Mouse (Mus musculus): ENCODE results near the gene Slc27a4. TPM values are rescaled to one million over a fixed set of nuclear protein-coding genes. Genes with fewer than 3 reads are reported as not detected.

Gene Slc27a4
- polyA plus RNA-seq, 1 experiment from 2014 or later = 9.7 TPM

- H3K36me3 ChIP-seq = no peaks in the 10 kb centered on the region
- H3K4me2 ChIP-seq = no peak overlapping the region
- H3K9ac ChIP-seq = no peak overlapping the region
- H3K9me3 ChIP-seq (replicated peaks) = no peaks in the 10 kb centered on the region
- ATAC-seq (replicated peaks; ENCODE audit: insufficient number of reproducible peaks, insufficient read depth, low FRiP score, low read depth) = no peak
- H3K27ac ChIP-seq = no peak overlapping the region
- WGBS = 7% methylated on average over 5 of the region's 5 CpGs
- peaks cover 10% of the 10 kb centered on the region for H3K27me3 ChIP-seq
- no peak overlapping the region for H3K4me3 ChIP-seq
- H3K4me1 ChIP-seq (replicated peaks) = no peaks in the 10 kb centered on the region; the same call in 1 of the 2 replicates
These were observed 56.5 kb downstream of the Slc27a4 start for GRCm38 (mm10) chr2:29858748-29859473.

GRCm38 (mm10) chr2:29865125-29865524, 62.7 kb downstream of the Slc27a4 start:
- ATAC-seq (replicated peaks; ENCODE audit: insufficient number of reproducible peaks, insufficient read depth, low FRiP score, low read depth) = no peak
- Histone ChIP-seq H3K4me1 (replicated peaks) (peaks cover 18% of the 10 kb centered on the region), H3K27me3 (peaks cover 7% of the 10 kb centered on the region; the same call in 1 of the 2 replicates), H3K4me3 (no peak overlapping the region), H3K4me2 (no peak overlapping the region), H3K36me3 (no peaks in the 10 kb centered on the region), H3K9ac (no peak overlapping the region), H3K9me3 (replicated peaks) (no peaks in the 10 kb centered on the region), H3K27ac (no peak overlapping the region)
- 69% methylated on average over 4 of the region's 4 CpGs for WGBS

Small RNA genes within 50 kb of the gene (microRNA-seq; reads per million reads assigned to microRNA genes)
- gene Mir219a-2 (not detected), gene Mir219b (not detected)

Other genes starting within 250 kb of the Slc27a4 start
- gene Rapgef1, start 182.9 kb upstream of the Slc27a4 start, polyA plus RNA-seq (2015; fragmentation: Nextera tagmentation; extraction: Ambion mirVana) = 11.6 and 15.5 TPM in 2 replicates
- not detected in 2 replicates for gene Gm13420, start 50.9 kb upstream of the Slc27a4 start, polyA plus RNA-seq (2015; fragmentation: Nextera tagmentation; extraction: Ambion mirVana)
- not detected in 2 replicates for gene Gm13547, start 43.3 kb upstream of the Slc27a4 start, polyA plus RNA-seq (2015; fragmentation: Nextera tagmentation; extraction: Ambion mirVana)
- 22.9 and 28.7 TPM in 2 replicates for gene Coq4, start 15.1 kb upstream of the Slc27a4 start, polyA plus RNA-seq (2015; fragmentation: Nextera tagmentation; extraction: Ambion mirVana)
- gene Trub2, start 14.1 kb upstream of the Slc27a4 start, polyA plus RNA-seq (2015; fragmentation: Nextera tagmentation; extraction: Ambion mirVana) = 21.0 and 29.8 TPM in 2 replicates
- 13.0 and 18.6 TPM in 2 replicates for gene Urm1, start 17.4 kb downstream of the Slc27a4 start, polyA plus RNA-seq (2015; fragmentation: Nextera tagmentation; extraction: Ambion mirVana)
- 17.9 and 24.4 TPM in 2 replicates for gene Cercam, start 66.5 kb downstream of the Slc27a4 start, polyA plus RNA-seq (2015; fragmentation: Nextera tagmentation; extraction: Ambion mirVana)
- gene Odf2, start 86.6 kb downstream of the Slc27a4 start, polyA plus RNA-seq (2015; fragmentation: Nextera tagmentation; extraction: Ambion mirVana) = 42.4 and 45.2 TPM in 2 replicates
- 34.2 and 41.2 TPM in 2 replicates for gene Gle1, start 132.8 kb downstream of the Slc27a4 start, polyA plus RNA-seq (2015; fragmentation: Nextera tagmentation; extraction: Ambion mirVana)
- gene Sptan1, start 162.9 kb downstream of the Slc27a4 start, polyA plus RNA-seq (2015; fragmentation: Nextera tagmentation; extraction: Ambion mirVana) = 81.7 and 104 TPM in 2 replicates
- 18.7 and 25.0 TPM in 2 replicates for gene Wdr34, start 246.2 kb downstream of the Slc27a4 start, polyA plus RNA-seq (2015; fragmentation: Nextera tagmentation; extraction: Ambion mirVana)

All from heart, embryonic 15.5 days (tissue).